Mouse (Mus musculus): Measurements from ENCODE around the gene 0610010F05Rik.

Gene 0610010F05Rik

GRCm38 (mm10) chr11:23570130-23570529 is 63.3 kb downstream of the 0610010F05Rik start:
- DNase-seq (ENCODE audit: low read depth, low spot score) = no peak

- peak; percentile 38 for DNase-seq (ENCODE audit: low read depth, low spot score)
Measured at GRCm38 (mm10) chr11:23565761-23566160, 67.7 kb downstream of the 0610010F05Rik start.

DNA sequence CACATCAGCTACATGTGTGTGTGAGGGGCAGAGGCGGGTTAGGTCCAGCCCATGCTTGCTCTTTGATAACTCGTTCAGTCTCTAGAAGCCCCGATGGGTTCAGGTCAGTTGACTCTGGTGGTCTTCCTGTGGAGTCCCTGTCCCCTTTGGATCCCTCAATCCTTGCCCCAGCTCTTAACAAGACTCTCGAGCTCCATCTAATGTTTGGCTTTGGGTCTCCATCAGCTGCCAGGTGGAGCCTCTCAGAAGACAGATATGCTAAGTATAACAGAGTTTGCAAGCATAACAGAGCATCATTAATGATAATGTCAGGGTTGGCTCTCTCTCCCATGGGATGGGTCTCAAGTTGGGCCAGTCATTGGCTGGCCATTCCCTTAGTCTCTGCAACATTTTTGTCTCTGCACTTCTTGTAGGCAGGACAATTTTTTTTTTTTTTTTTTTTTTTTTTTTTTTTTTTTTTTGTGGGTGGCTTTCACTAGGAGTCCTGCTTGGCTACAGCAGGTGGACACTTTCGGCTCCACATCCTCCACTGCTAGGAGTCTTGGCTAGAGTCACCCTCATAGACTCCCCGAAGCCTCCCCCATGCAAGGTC is 76.3 kb downstream of the 0610010F05Rik start:
- DNase-seq (ENCODE audit: low read depth, low spot score) = no peak

- no peak for DNase-seq (ENCODE audit: low read depth, low spot score)
Measured at GRCm38 (mm10) chr11:23537446-23537845, 96.0 kb downstream of the 0610010F05Rik start.

DNA sequence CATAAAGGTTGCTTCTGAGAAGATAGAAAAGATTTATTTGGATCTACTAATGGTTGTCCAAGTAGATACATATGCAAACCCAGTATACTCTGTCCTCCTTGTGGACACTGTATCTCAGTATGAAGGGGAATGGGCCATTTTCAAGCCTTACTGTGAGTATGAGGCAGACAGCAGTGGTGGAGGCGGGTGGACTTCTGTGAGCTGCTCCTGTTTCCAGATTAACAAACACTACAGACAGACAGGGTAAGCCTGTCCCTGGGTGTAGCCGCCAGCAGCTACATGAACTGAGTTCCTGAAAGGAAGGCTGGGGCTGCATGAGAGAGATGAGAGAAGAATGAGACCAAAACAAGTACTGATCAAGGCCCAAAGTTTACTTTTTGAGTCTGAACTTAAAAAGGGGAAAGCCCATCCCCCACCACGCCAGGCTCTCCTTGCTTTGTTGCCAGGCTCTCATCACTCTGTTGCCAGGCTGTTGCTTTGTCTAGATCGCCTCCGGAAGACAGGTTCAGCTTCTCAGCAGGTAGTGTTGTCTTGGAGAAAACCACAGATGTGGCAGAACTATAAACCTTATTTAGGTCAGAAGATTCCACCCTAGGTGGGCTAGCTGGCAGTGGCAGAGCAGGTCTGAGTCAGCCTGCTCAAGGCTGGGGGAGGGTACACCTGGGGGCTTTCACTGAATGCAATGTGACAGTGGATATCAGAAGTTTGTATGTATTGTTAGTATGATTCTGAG is 112.8 kb downstream of the 0610010F05Rik start, which contains the start of gene 1700093K21Rik:
Gene 1700093K21Rik, minus strand, starts transcription at position 683 of the 733 bp plus-strand sequence.
- no peak for DNase-seq (ENCODE audit: low read depth, low spot score)

DNA sequence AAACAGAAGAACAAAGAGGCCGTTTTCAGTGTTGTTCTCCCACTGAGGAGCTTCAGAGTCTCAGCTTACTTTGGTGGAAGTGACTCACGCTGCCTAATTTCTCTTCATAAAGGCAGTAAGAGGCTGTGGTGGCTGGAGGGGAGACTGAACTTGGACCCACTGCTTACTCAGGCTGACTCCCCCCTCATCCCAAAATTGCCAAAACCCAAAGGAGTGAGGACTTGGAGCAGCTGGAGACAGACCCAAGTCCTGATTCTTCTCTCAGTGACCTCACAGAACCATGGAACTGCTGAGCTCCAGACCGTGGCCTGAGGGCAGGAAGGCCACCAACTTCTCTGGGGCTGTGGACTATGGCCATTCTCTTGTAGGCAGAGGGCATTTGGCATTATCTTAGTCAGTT is 114.5 kb downstream of the 0610010F05Rik start:
- no peak for DNase-seq (ENCODE audit: low read depth, low spot score)

DNA sequence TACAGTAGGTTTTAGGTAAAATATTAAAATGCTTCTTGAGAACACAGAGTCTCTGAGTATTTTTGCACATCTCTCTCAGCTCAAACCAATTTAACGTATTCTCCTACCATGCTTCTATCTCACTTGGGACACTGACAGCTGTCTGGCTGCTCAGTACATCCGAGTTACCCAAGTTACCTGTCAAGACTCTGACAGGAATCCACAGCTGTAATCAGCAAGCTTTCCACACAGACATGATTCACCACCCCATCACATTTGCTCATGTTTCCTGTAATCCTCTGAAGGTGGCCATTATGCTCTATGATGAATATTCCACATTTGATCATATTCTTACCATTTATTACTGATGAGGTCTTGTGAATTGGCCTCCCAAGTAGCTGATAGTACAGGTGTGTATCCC is 118.1 kb downstream of the 0610010F05Rik start:
- DNase-seq (ENCODE audit: low read depth, low spot score) = no peak
